Comparison of ENCODE assay signal across 8 mouse cellular contexts in genomic region chr13:63565320-63566017, GRCm38 (mm10). TPM values are rescaled to one million over a fixed set of nuclear protein-coding genes. Genes with fewer than 3 reads are reported as not detected.
DNase-seq lines count a peak whose midpoint lies in the region; ATAC-seq and TF ChIP-seq lines count a peak whose summit lies in the region.

No protein-coding gene starts in this region.

- H3K4me1 ChIP-seq in forebrain, embryonic 15.5 days: peaks cover 48% of the 10 kb centered on the region
- peaks cover 5% of the 10 kb centered on the region; the same call in 1 of the 2 replicates for H3K4me1 ChIP-seq in midbrain, postnatal 0 days (ENCODE audit: insufficient read depth, low read length)

- H3K4me2 ChIP-seq in forebrain, embryonic 15.5 days (replicated peaks): peak overlapping the region; percentile 97
- peak overlapping the region; percentile 88 for H3K4me2 ChIP-seq in midbrain, postnatal 0 days (ENCODE audit: low read depth, low read length, poor library complexity, severe bottlenecking)

- ATAC-seq in forebrain, embryonic 15.5 days (replicated peaks): 0 out of 2 replicates have a peak, but pooled peaks have one; percentile 0
- no peak for ATAC-seq in midbrain, postnatal 0 days (ENCODE audit: low FRiP score)

- no peaks in the 10 kb centered on the region for H3K9me3 ChIP-seq in forebrain, embryonic 15.5 days
- no peaks in the 10 kb centered on the region for H3K9me3 ChIP-seq in midbrain, postnatal 0 days (ENCODE audit: low read length)

- no peaks in the 10 kb centered on the region for H3K36me3 ChIP-seq in forebrain, embryonic 15.5 days
- no peaks in the 10 kb centered on the region for H3K36me3 ChIP-seq in midbrain, postnatal 0 days (ENCODE audit: insufficient read depth, low read length)

- peak overlapping the region; percentile 76 for H3K9ac ChIP-seq in forebrain, embryonic 15.5 days (replicated peaks)
- peak overlapping the region; percentile 79 for H3K9ac ChIP-seq in midbrain, postnatal 0 days (replicated peaks; ENCODE audit: low read length, poor library complexity, severe bottlenecking)

- H3K4me3 ChIP-seq in forebrain, embryonic 15.5 days: peak overlapping the region; percentile 85
- H3K4me3 ChIP-seq in midbrain, postnatal 0 days (ENCODE audit: low read depth, low read length): peak overlapping the region; percentile 63

- no peak for TF ChIP-seq CTCF in midbrain, postnatal 0 days (IDR thresholded peaks at IDR 0.05)

- H3K27me3 ChIP-seq in forebrain, embryonic 15.5 days: peaks cover 20% of the 10 kb centered on the region
- H3K27me3 ChIP-seq in midbrain, postnatal 0 days (ENCODE audit: insufficient read depth, low read length): peaks cover 12% of the 10 kb centered on the region

- peak; percentile 58 for DNase-seq in embryo, embryonic 11 days
- no peak for DNase-seq in embryo, embryonic 10.5 days (ENCODE audit: low spot score)
- peak; percentile 52 for DNase-seq in urinary bladder, adult 2 months (ENCODE audit: low spot score)
- DNase-seq in urinary bladder, postnatal 4 days (ENCODE audit: low spot score in 2 of 2): no peak
- DNase-seq in kidney, postnatal 4 days: peak; percentile 58 to 74
- no peak for DNase-seq in midbrain, postnatal 0 days (ENCODE audit: low spot score)
- DNase-seq in thymus, postnatal 25 days: peak; percentile 56

- H3K27ac ChIP-seq in forebrain, embryonic 15.5 days (replicated peaks): peak overlapping the region; percentile 91
- peak overlapping the region; percentile 88 for H3K27ac ChIP-seq in midbrain, postnatal 0 days (ENCODE audit: low read depth, low read length)

- WGBS in forebrain, embryonic 15.5 days: under 1% methylated on average over 95 of the region's 99 CpGs
- 0% methylated on average over 70 of the region's 99 CpGs for WGBS in midbrain, postnatal 0 days

RNA-seq across cellular contexts. Expression of gene Ptch1, which starts 7.9 kb away (rescaled TPM):
- 29.6 and 42.7 TPM in 2 replicates for polyA plus RNA-seq in urinary bladder, adult 2 months (2012; rRNA removed)
- polyA plus RNA-seq in forebrain, embryonic 15.5 days (2015; fragmentation: Nextera tagmentation; extraction: Ambion mirVana): 9.0 and 10.2 TPM in 2 replicates
- total RNA-seq in midbrain, postnatal 0 days (2014; rRNA removed): 27.8 and 29.9 TPM in 2 replicates
- polyA plus RNA-seq in midbrain, postnatal 0 days (2015; fragmentation: Nextera tagmentation; extraction: Ambion mirVana): 6.8 and 7.9 TPM in 2 replicates

Comparison
In these comparisons a context has a peak if more than half of its experiments do, and no peak if none do; other contexts are left out.
1. DNase-seq: peak in embryo, embryonic 11 days (single experiment), urinary bladder, adult 2 months (single experiment), kidney, postnatal 4 days (2 of 2) and thymus, postnatal 25 days (single experiment); none in embryo, embryonic 10.5 days (single experiment), urinary bladder, postnatal 4 days (0 of 2) and midbrain, postnatal 0 days (single experiment).